18 mouse cellular contexts compared by ENCODE assay signal in genomic region chr7:140912293-140912692, GRCm38 (mm10). TPM values are rescaled to one million over a fixed set of nuclear protein-coding genes. Genes with fewer than 3 reads are reported as not detected.
DNase-seq lines count a peak whose midpoint lies in the region; ATAC-seq lines count a peak whose summit lies in the region.
"Had no signal": no experiment of that assay in that cellular context is flagged by ENCODE, and none has a peak within 500 bp of the region (broad histone marks: within the 10 kb centered on the region; RNA-seq: fewer than 3 reads in every experiment).

No protein-coding gene starts in this region.

- ATAC-seq in kidney, embryonic 16.5 days (ENCODE audit: low FRiP score, low TSS enrichment): no peak
- ATAC-seq: forebrain, embryonic 13.5 days; Patski had no signal

- no peak overlapping the region for H3K4me2 ChIP-seq in kidney, embryonic 16.5 days (replicated peaks; ENCODE audit: low read depth, low read length)
- H3K4me2 ChIP-seq: forebrain, embryonic 13.5 days; hindbrain, embryonic 12.5 days had no signal

- H3K4me1 ChIP-seq in kidney, embryonic 16.5 days (ENCODE audit: insufficient read depth, low read length): 0 out of 2 replicates have a peak, but pooled peaks cover 3% of the 10 kb centered on the region

- no peak for DNase-seq in kidney, postnatal 14 days
- peak; percentile 41 to 46 for DNase-seq in right cerebral cortex, adult 2 months (ENCODE audit: low spot score in 2 of 2)
- no peak for DNase-seq in right cerebral cortex, postnatal 14 days
- DNase-seq in left cerebral cortex, adult 9 months (ENCODE audit: low spot score in 2 of 2): peak; percentile 50 to 52
- peak; percentile 64 for DNase-seq in telencephalon, adult 2 months (ENCODE audit: low read depth, low spot score)
- DNase-seq in lung, postnatal 25 days (ENCODE audit: low spot score): no peak
- DNase-seq in testis, postnatal 14 days (ENCODE audit: low spot score): no peak
- DNase-seq: B cell, adult 2 months; cerebellum, postnatal 14 days; layer of hippocampus, adult 9-11 months; lung, postnatal 10 days; midbrain, embryonic 14.5 days; thymus, postnatal 36 days had no signal

- no peak overlapping the region for H3K4me3 ChIP-seq in kidney, embryonic 16.5 days (ENCODE audit: low read length)
- H3K4me3 ChIP-seq: forebrain, embryonic 13.5 days; hindbrain, embryonic 12.5 days had no signal

- H3K9ac ChIP-seq in kidney, embryonic 16.5 days (replicated peaks; ENCODE audit: low read length): 0 out of 2 replicates have a peak overlapping the region, but pooled peaks have one; percentile 18
- H3K9ac ChIP-seq: forebrain, embryonic 13.5 days; hindbrain, embryonic 12.5 days had no signal

- H3K27me3 ChIP-seq in kidney, embryonic 16.5 days (ENCODE audit: insufficient read depth, low read length): no peaks in the 10 kb centered on the region
- H3K27me3 ChIP-seq: forebrain, embryonic 13.5 days; Patski had no signal

- H3K27ac ChIP-seq in kidney, embryonic 16.5 days (ENCODE audit: low read length): peak overlapping the region; percentile 73
- H3K27ac ChIP-seq: forebrain, embryonic 13.5 days; hindbrain, embryonic 12.5 days had no signal

- 63% methylated on average over 3 of the region's 3 CpGs for WGBS in kidney, embryonic 16.5 days

- no peaks in the 10 kb centered on the region for H3K36me3 ChIP-seq in kidney, embryonic 16.5 days (ENCODE audit: insufficient read depth, low read length)
- H3K36me3 ChIP-seq: hindbrain, embryonic 12.5 days had no signal

- no peaks in the 10 kb centered on the region for H3K9me3 ChIP-seq in kidney, embryonic 16.5 days (ENCODE audit: low read length)
- H3K9me3 ChIP-seq: forebrain, embryonic 13.5 days; hindbrain, embryonic 12.5 days had no signal

RNA-seq across cellular contexts. Expression of gene Nlrp6, which starts 8.4 kb away (rescaled TPM):
- polyA plus RNA-seq in kidney, embryonic 16.5 days (2015; fragmentation: Nextera tagmentation; extraction: Ambion mirVana): 1.9 and 2.2 TPM in 2 replicates
- polyA plus RNA-seq: Patski had no signal

RNA-seq across cellular contexts. Expression of gene Cox8b, which starts 12.0 kb away (rescaled TPM):
- 1.4 and 2.6 TPM in 2 replicates for polyA plus RNA-seq in kidney, embryonic 16.5 days (2015; fragmentation: Nextera tagmentation; extraction: Ambion mirVana)
- polyA plus RNA-seq: forebrain, embryonic 13.5 days; hindbrain, embryonic 12.5 days; kidney, embryonic 14.5 days; midbrain, embryonic 14.5 days; Patski had no signal

RNA-seq across cellular contexts. Expression of gene Pgghg, which starts 28.9 kb away (rescaled TPM):
- 25.3 and 26.6 TPM in 2 replicates for polyA plus RNA-seq in kidney, embryonic 16.5 days (2015; fragmentation: Nextera tagmentation; extraction: Ambion mirVana)

RNA-seq across cellular contexts. Expression of gene Sirt3, which starts 30.2 kb away (rescaled TPM):
- 41.5 and 42.6 TPM in 2 replicates for polyA plus RNA-seq in kidney, embryonic 16.5 days (2015; fragmentation: Nextera tagmentation; extraction: Ambion mirVana)

RNA-seq across cellular contexts. Expression of gene Psmd13, which starts 30.5 kb away (rescaled TPM):
- polyA plus RNA-seq in kidney, embryonic 16.5 days (2015; fragmentation: Nextera tagmentation; extraction: Ambion mirVana): 242 and 246 TPM in 2 replicates

Comparison
In these comparisons a context has a peak if more than half of its experiments do, and no peak if none do; other contexts are left out.
1. DNase-seq: peak in right cerebral cortex, adult 2 months (2 of 2), left cerebral cortex, adult 9 months (2 of 2) and telencephalon, adult 2 months (single experiment); none in kidney, postnatal 14 days (single experiment), right cerebral cortex, postnatal 14 days (single experiment), lung, postnatal 25 days (single experiment) and testis, postnatal 14 days (single experiment).